Mouse (Mus musculus): ENCODE measurements at regions not wholly inside any gene's neighbourhood (a gene's known extent, or its start where the extent isn't known, plus 50 kb on each side); places are given as distances from the start of the nearest gene placed in this dataset.
A peak's percentile ranks its signal among the peaks of the same experiment; 100 is the strongest.
"Not testable (repeated sequence)": the region's sequence is repeated elsewhere in the genome, so short reads cannot be mapped to it uniquely, and the experiment has no call there.

DNA sequence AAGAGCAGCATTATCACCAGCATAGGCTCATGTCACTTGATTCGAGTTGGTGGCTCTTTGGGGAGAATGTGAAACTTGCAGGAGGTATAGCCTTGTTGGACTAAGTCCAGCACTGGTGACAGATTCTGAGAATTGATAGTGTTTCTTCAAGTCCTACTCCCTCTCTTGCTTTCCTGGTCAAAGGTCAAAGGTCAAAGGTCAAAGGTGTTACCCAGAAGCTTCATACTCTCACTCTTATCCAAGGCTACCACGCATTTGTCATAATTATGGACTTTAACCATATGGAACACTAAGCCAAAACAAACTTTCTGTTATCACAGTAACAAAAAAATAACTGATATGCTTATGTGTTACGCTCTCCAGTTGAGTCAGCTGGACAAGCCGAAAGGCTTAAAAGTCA is 56.8 kb downstream of the Gm5152 start:
- DNase-seq (ENCODE audit: low read depth) = no peak
- TF ChIP-seq CTCF (IDR thresholded peaks at IDR 0.05; ENCODE audit: borderline replicate concordance, extremely low read depth, insufficient read depth, insufficient read length) = no peak
- no peak for TF ChIP-seq POLR2A (IDR thresholded peaks at IDR 0.05; ENCODE audit: borderline replicate concordance, extremely low read depth, insufficient read depth, insufficient read length, poor library complexity, severe bottlenecking)

DNA sequence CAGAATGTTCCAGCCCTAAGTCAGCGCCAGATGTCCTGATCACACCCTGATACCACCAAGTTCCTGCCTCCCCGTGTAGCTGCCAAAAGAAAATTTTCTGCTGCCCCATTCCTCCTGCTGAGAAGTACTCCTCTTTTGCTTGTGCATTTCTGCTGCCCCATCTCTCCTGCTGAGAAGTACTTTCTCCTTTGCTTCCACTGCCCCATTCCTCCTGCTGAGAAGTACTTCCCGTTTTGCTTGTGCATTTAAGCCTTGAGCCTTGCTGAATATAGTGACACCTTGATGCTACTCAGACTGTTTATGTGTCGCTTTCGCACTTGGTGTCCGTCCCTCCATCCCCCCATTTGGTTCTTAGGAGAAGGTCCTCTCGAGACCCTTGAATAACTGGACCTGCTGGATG is 84.1 kb downstream of the Gm5152 start:
- DNase-seq (ENCODE audit: low read depth) = not testable (repeated sequence)

- no peak for DNase-seq (ENCODE audit: low read depth)
- TF ChIP-seq CTCF (IDR thresholded peaks at IDR 0.05; ENCODE audit: borderline replicate concordance, extremely low read depth, insufficient read depth, insufficient read length) (no peak), POLR2A (IDR thresholded peaks at IDR 0.05; ENCODE audit: borderline replicate concordance, extremely low read depth, insufficient read depth, insufficient read length, poor library complexity, severe bottlenecking) (no peak)
Observed at GRCm38 (mm10) chr5:10149333-10149732, 97.0 kb downstream of the Gm5152 start.

DNA sequence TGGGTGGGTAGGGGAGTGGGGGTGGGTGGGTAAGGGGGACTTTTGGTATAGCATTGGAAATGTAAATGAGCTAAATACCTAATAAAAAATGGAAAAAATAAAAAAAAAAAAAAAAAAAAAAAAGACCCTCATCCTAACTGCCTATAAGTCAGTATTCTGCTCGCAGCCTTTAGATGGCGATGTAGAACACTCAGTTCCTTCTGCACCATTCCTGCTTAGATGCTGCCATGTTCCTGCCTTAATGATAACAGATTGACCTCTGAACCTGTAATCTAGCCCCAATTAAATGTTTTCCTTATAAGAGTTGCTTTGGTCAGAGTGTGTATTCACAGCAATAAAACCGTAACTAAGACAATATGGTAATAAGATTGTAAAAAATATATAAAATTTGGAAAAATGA is 105.1 kb downstream of the Gm5152 start:
- TF ChIP-seq POLR2A (IDR thresholded peaks at IDR 0.05; ENCODE audit: borderline replicate concordance, extremely low read depth, insufficient read depth, insufficient read length, poor library complexity, severe bottlenecking) (no peak), CTCF (IDR thresholded peaks at IDR 0.05; ENCODE audit: borderline replicate concordance, extremely low read depth, insufficient read depth, insufficient read length) (no peak)

More for the DNA sequence above, 105.1 kb downstream of the Gm5152 start:
- DNase-seq (ENCODE audit: low read depth) = peak; percentile 4
